Mouse (Mus musculus) erythroblast, adult 5-6 weeks (primary cell): ENCODE results near the gene Auts2. TPM values are rescaled to one million over a fixed set of nuclear protein-coding genes. Genes with fewer than 3 reads are reported as not detected.

Experiments used
- ATAC-seq: replicated peaks from 2 replicates; pipeline ENCODE4 v1.8.0; 2016; ENCODE audit warnings: moderate number of reproducible peaks, mild to moderate bottlenecking, moderate TSS enrichment, inconsistent platforms; ENCODE audit not compliant: poor library complexity, low FRiP score, severe bottlenecking
- total RNA-seq, 2 experiments: library from RNA; stranded (forward) in 1 of 2; stranded (reverse) in 1 of 2; fragments of 150-400 nt in 1 of 2; fragments of 200-764, 138-1000 nt in 1 of 2; gene quantifications; 2 replicates each; pipeline versions ENCODE4 v1.2.3 to v1.2.4; 2015 to 2017; ENCODE audit warnings: low replicate concordance in 2 of 2

Gene Auts2
- total RNA-seq, 2 experiments from 2014 or later: 0.34 to 1.2 TPM

GRCm38 (mm10) chr5:131398250-131398649 lies 1144.9 kb downstream of the Auts2 start:
- no peak for ATAC-seq

DNA sequence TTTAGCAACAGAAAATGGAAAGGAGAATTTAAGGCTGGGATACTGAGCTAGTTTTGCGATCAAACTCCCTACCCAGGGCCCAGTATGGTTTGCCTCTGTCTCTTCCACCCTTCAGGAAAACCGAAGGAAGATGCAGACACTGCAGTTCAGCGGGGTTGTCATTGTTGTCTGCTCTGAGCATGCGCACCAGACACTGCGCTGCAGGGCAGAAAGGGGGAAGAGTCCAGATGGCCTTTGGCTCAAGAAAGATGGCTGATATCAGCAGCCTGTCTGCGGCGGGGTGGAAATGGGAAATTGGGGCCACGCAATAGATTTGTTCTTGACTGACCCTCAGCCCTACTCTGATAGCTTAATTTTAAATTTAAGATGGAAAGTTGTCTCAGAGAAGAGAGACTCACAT lies 1147.4 kb downstream of the Auts2 start:
- ATAC-seq: no peak
